Mouse (Mus musculus) kidney, postnatal 10 days (tissue): ENCODE results near the gene Ccnb1.
A peak's percentile ranks its signal among the peaks of the same experiment; 100 is the strongest.
"Not testable (repeated sequence)": the region's sequence is repeated elsewhere in the genome, so short reads cannot be mapped to it uniquely, and the experiment has no call there.

Source experiments
- DNase-seq: peaks from one replicate; pipeline ENCODE4 v3.0.0; 2021; ENCODE audit warnings: mixed read lengths

Ccnb1 gene

GRCm38 (mm10) chr13:100786414-100786867 is at the start of gene Ccnb1:
Ccnb1 (minus strand) TSS chr13:100786570.
- peak; percentile 96 for DNase-seq

GRCm38 (mm10) chr13:100834777-100835176 is 48.4 kb upstream of the Ccnb1 start:
- no peak for DNase-seq

- no peak for DNase-seq
Measured at GRCm38 (mm10) chr13:100833640-100834002, 47.3 kb upstream of the Ccnb1 start.

GRCm38 (mm10) chr13:100832741-100833639 is 46.6 kb upstream of the Ccnb1 start, which contains the start of gene Slc30a5:
Slc30a5 (minus strand) TSS chr13:100833427.
- peak; percentile 100 for DNase-seq

- no peak for DNase-seq
Measured at GRCm38 (mm10) chr13:100832188-100832587, 45.8 kb upstream of the Ccnb1 start.

GRCm38 (mm10) chr13:100831123-100831522 is 44.8 kb upstream of the Ccnb1 start:
- DNase-seq: no peak

- DNase-seq: peak; percentile 22
Measured at GRCm38 (mm10) chr13:100825627-100826410, 39.4 kb upstream of the Ccnb1 start.

- no peak for DNase-seq
Measured at GRCm38 (mm10) chr13:100824916-100825315, 38.5 kb upstream of the Ccnb1 start.

GRCm38 (mm10) chr13:100824306-100824705 is 37.9 kb upstream of the Ccnb1 start:
- no peak for DNase-seq

- no peak for DNase-seq
Measured at GRCm38 (mm10) chr13:100823863-100824262, 37.5 kb upstream of the Ccnb1 start.

- no peak for DNase-seq
Measured at GRCm38 (mm10) chr13:100814451-100814850, 28.1 kb upstream of the Ccnb1 start.

GRCm38 (mm10) chr13:100805776-100806175 is 19.4 kb upstream of the Ccnb1 start:
- no peak for DNase-seq

GRCm38 (mm10) chr13:100797171-100797570 is 10.8 kb upstream of the Ccnb1 start:
- no peak for DNase-seq

GRCm38 (mm10) chr13:100789083-100789482 is 2.7 kb upstream of the Ccnb1 start:
- no peak for DNase-seq

- DNase-seq: not testable (repeated sequence)
Measured at GRCm38 (mm10) chr13:100788057-100788456, 1.7 kb upstream of the Ccnb1 start.

GRCm38 (mm10) chr13:100787316-100788010 is 1.1 kb upstream of the Ccnb1 start:
- peak; percentile 49 for DNase-seq

- no peak for DNase-seq
Measured at GRCm38 (mm10) chr13:100785806-100786413, 460 bp downstream of the Ccnb1 start.

GRCm38 (mm10) chr13:100777491-100777890 is 8.9 kb downstream of the Ccnb1 start:
- no peak for DNase-seq

- no peak for DNase-seq
Measured at GRCm38 (mm10) chr13:100776710-100777109, 9.7 kb downstream of the Ccnb1 start.

GRCm38 (mm10) chr13:100776056-100776419 is 10.3 kb downstream of the Ccnb1 start:
- no peak for DNase-seq

GRCm38 (mm10) chr13:100775252-100776055 is 10.9 kb downstream of the Ccnb1 start, which contains the start of gene Cenph:
Cenph (minus strand) TSS chr13:100775899.
- peak; percentile 92 for DNase-seq

- no peak for DNase-seq
Measured at GRCm38 (mm10) chr13:100774704-100775103, 11.7 kb downstream of the Ccnb1 start.
